Mouse (Mus musculus): ENCODE measurements at regions not wholly inside any gene's neighbourhood (a gene's known extent, or its start where the extent isn't known, plus 50 kb on each side); places are given as distances from the start of the nearest gene placed in this dataset.
A peak's percentile ranks its signal among the peaks of the same experiment; 100 is the strongest.

DNA sequence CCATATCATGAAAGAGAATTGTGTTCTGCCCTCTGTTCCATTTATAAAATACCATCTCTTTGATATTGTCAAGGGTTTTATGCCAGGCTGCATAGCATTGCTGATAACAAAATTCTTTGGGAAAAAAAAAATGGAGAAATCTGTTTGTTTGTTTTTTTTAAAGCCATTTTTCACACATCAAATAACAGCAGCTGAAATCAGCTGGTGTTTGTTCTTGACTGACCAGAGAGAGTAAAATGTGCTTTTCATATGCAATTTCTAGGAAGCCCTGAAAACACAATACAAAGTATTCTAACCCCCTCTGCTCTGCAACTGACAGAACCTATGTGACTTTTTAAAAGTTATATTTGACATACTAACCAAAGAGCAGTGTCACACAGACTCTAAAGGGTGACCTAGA lies 270.0 kb downstream of the Mreg start:
- DNase-seq: no peak

DNA sequence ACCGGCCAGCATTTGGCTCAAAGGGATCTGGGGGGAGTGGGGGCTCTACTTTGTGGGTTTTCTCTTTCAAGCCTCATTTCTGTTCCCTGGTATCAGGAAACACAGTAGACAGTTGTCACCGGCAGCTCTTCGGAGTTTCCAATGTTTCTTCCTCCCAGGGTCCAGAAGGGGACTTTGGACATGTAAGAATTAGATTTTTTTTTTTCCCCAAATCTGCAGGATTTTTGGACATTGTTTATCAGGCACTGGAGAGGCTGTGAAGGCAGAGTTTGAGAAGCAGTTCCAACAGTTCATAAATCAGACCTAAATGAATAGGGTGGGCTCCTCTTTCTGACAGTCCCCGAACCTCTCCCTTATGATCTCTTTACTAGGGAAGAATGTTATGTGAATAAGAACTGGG lies 270.4 kb downstream of the Mreg start:
- DNase-seq: no peak

DNA sequence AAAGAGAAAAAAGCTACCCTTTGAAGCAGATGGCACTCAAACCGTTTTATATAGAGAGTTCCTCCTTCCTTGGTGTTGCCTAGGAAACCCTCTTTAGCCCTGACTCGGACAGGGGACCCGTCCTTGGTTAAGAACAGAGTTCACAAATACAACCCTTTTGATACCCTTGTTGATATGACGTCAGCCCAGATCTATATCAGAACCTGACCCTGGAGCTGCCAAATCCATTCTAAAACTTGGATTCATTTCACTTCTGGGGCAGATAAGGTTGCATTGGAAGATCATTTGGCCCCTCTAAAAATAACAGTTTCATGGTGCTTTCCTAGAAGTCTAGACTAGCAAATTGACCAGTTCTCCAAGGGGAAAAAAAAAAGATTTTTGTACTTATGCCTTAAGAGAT lies 271.2 kb downstream of the Mreg start:
- DNase-seq: no peak

DNA sequence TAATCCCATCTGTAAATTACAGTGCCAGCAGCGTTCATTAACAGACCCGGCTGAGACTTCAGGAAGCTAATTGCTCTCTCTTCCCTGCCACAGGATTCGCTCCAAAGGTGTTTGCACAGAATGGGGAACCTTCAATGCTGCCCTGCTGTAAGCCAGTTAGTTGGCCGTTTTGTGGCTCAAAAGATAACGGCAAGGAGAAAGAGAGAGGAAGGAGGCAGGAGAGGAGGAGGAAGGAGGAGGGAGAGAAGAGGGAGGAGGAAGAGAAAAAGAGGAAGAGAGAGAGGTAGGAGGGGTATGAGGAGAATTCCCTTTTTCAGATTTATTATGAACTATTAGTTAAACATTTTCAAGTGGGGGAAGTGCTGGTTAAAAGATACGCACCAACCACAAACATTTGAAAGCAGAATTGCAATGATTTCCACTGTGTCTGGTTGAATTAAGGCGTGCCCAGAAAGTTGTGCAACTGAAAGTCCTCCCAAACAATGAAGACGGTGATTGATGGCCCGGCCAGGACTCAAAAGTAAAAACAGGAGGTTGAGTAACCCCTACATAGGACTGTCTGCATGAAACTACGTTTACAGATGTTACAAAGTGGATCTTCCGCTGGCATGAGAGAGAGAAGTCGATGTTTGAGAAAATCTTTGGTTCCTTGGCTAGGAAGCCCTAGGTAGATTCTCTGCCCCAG lies 273.6 kb downstream of the Mreg start:
- no peak for DNase-seq

DNA sequence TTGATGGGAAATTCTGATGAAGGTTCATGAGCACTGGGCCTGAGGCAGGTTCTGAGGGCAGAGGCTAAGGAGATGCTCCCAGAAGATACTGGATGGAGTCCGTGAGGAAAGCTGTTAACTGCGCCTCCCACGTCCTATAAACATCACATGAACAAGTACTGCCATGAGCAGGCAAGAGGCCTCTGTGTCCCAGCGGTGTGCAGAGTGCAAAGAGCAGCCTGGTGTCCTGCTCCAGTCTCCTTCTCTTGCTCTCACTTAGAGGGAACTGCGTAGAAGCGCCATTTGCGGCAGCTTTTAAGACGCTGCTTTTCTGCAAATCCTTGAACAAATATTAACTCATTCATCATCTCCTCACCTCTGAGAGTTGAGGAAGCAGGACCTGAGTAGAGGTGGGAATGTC lies 274.2 kb downstream of the Mreg start:
- no peak for DNase-seq

DNA sequence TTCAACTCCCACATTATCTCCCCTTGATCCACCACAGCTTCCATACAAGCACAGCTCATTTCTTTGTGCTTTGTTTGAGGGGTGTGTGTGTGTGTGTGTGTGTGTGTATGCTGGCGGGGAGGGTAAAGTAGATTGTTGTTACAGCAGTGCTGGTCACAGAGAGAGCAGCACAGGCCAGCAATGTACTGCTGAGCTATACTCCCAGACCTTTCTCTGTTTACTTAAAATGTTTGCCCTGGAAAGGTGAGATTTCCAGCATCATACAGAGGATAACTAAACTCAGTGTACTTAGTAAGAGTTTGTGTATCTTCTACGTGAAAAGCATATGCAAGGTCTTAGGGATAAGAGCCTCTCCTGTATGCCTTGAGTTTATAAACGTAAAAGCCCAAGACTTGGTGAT lies 274.9 kb downstream of the Mreg start:
- no peak for DNase-seq

DNA sequence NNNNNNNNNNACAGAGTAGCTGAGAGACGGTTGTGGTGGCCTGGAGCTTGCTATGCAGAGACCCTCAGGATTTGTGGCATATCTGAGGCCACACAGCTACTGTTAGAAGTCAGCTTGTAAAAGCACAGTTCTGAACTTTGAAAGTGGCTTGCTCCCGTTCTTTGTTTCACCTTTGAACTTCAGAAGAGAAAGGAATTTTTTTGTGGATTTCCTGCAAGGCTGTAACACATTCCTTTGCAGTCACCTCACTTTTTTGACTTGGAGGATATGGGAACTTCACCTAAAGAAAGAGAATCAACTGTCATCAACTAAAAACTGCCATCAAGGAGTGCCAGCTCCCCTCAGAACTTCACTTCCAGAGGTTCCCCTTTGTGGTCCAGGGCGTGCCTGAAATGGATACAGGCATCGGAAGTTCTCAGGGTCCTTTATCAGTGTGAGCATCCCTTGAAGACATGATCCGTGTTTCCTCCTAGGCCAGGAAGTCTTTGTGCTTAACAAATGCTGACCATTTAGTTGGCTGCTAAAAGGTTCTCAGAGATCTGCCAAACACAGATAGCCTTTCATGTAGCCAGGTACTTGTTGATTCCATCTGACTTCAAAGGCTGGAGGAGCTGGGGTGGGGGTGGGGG lies 275.5 kb downstream of the Mreg start:
- DNase-seq: no peak

DNA sequence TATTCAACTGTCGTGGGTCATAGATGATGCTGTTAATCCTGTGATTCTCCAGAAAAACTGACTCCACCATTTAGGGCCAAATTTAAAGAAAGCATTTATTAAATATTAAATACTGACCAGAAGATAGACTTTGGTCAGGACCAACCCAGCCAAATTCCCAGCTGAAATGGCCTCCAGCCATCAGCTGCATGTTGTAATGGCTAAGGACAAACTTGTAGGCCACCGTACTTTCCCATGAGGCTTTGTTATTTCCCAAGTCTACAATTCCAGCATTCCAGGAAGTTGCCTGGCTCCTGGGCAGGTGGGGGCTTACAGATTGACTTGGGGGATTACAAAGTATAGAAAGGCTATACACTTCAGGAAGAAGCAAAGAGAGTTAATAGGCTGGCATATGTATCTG lies 272.5 kb upstream of the Fn1 start:
- no peak for DNase-seq

DNA sequence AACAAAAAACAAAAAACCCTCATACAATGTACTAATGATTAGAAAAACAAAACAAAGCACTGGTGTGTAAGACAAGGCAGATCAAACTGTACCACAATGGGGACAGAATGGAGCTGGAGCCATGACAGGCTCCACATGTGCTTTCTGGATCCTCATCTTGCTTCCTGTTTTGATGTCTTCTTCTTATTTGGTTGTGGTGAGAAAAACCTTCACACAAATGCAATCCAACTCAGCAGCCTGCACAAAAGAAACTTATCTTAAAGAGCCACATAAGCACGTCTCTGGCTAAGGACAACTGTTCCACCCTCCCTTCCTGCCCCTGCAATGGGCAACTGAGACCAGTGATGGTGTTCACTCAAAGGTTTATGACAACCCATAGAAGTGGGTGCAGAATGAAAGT lies 271.9 kb upstream of the Fn1 start:
- no peak for DNase-seq

DNA sequence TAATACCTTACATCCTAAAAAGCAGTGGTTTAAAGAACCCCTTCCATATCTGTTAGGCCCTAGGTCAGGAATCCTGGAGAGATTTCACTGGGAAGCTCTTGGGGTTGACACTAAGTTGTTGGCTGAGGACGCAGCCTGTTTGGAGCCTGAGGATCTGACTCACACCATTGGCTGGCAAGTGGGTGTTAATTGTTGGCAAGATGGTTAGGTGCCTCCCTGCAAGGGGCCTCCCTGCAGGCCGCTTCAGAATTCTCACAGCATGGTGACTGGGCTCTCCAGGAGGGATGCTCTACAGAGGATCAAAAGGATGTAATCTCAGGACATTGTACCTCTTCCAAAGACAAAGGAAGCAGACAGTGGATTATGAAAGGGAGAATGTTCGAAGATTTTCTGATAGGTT lies 270.7 kb upstream of the Fn1 start:
- DNase-seq: no peak

DNA sequence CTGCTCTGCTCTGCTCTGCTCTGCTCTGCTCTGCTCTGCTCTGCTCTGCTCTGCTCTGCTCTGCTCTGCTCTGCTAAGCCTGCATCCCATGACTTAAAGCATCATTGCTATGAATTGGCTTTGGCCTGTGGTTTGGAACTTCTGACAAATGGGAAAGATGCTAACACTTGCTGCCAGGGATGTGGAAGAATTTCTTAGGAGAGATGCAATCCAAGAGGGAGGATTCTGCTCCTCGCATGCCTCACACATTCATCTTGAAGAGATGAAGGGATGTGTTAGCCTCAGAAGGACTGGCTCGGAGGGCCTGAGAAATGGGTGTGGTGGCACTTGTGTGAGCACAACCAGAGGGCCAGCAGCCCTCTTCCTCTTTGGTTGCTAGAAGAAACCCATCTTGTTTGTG lies 268.5 kb upstream of the Fn1 start:
- DNase-seq: no peak

DNA sequence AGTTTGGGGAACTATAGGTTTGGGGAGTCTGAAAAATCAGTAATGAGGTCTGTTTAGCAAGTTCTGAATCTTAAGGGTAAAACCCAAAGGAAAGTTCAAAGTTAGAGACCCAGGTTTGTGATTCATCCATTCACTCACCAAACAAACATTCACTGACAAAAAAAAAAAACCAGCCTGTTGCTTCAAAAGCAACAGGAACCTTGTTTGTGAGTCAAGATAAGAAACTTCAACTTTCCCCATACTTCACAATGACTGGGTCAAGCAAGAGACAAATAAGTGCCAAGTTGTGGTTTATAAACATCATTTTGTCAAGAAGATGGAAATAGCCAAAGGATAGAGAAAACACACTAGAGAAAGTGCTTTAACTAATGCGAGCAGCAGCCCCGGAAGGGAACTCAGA lies 266.9 kb upstream of the Fn1 start:
- no peak for DNase-seq

DNA sequence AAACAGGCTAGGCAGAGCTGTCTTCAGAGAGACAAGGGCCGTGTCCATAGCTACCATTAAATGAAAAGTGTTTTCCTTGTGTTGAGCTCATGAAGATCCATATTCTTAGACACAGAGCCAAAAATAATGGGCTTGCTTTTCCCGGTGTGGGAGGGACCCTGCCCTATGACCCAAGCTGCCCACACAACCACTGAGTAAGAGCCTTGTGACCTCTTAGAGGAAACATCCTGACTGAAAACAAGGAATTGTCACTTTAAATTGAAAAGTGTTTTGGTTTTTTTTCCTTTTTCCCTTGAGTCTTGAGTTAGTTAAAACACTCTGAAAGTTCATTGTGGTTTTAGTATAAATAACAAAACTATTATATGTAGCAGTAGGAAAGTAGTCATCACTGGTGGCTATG lies 264.0 kb upstream of the Fn1 start:
- no peak for DNase-seq

DNA sequence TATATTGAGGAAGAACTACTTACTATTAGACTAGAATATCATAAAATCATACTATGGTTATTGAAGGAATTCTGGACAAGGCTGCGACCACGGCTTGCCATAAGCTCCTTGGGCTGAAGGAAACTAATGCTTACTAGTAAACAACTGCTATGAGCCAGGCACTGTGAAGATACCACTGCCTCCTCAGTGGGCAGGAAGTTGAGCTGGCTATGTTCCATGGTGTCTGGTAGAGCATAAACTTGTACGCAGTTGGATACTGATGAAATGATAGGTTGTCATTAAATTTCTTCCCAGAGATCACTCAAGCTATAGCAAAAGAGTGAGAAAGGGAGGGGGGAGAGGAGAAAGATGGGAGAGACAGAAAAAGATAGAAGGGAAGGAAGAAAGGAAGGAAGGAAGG lies 261.4 kb upstream of the Fn1 start:
- no peak for DNase-seq

DNA sequence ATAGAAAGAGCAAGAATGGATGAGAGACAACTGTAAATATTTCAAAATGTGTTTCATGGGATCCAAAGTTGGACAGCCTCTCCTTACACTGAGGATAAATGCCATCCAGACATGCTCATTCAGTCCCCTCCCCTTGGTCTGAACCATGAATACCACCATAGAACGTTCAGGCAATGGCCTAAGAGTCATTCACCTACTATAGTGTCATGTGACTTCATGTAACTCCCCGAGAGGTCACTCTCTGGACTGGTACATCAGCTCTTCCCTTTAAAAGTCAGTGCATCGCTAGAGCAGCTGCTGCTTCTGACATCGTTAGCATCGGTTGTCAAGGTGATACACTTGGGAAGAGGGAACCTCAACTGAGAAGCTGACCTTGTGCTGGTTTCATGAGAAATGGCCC lies 260.2 kb upstream of the Fn1 start:
- DNase-seq: no peak

DNA sequence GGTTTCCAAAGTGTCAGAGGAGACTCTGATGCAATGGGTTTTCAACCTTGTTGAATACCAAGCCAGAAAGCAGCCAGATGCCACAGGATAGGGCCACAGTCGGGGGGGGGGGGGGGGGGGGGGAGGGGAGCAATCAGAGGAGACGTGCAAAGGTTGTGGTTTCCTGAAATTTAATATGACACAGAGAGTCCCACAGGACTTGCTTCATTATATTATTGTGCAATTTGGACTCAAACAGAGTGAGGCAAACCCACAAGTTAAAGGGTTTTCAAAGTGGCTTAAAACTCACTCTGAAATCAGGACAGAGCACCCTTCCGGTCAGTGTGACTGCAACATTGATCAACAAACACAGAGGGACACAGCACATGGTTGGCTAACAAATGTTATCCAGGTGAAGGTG lies 259.4 kb upstream of the Fn1 start:
- DNase-seq: no peak

DNA sequence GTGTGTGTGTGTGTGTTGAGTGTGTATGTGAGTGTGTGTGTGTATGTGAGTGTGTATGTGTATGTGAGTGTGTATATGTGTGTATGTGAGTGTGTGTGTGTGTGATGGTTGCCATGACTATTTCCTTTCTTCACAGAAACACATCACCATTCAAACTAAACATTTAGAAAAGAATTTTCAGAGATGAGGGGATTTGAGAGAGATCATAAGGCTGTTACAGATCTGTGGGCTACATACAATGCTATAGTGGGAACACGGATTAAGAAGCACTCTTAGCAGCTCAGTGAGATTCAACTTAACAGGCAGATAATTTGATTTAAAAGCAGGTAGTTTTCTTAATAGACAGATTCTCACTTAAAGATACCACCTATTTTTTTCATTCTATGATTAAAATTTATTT lies 257.1 kb upstream of the Fn1 start:
- no peak for DNase-seq

DNA sequence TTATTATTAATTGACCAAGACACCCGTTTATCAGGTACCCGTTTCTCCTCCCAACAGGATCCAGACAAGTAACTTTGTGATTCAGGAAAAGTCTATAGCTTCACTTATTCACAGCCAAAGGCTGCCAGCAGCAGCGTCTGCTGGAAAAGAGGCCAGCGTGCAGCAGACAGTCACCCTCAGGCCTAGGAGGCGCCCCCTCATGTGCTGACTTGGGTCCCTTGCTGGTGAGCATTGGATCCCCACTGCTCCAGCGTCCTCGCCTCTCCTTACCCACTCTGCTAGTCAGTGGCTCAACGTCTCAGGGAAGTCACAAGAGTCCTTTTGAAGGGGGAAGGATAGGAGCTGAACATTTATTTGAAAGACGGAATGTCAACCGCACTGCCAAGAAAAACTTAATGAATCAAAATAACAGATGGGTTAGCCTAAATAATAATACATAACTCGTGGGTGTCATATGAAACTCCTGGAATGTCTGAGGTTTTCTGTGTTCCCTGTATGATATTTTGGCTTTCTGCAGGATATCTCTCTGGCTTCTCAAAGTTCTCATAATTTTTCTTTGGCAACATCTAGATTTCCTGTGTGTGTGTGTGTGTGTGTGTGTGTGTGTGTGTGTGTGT lies 256.6 kb upstream of the Fn1 start:
- no peak for DNase-seq

DNA sequence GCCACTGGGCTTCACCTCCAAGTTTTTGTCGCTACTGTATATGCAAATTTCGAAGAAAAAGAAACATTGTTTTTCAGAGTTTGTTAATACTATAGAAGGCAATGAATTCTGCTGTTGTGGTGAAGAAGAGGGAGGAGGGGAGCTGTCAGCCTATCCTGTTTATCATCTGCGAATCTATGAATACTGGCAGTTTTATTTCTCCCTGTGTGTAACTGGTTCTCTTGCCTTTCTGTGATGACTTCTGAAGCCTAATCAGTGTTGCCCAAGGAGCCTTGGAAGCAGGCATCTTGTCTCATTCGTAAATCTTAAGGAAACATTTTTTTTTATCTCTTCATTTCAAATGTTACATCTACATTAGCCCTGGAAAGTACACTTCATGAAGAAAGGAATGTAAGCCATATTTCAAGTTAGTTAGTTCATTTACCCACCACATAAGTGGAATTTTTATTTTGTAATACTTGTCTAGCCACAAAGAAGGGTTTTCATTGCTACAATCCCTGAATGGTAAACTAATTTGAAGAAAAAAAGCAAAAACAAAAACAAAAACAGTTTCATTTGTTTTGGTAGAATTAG lies 251.5 kb upstream of the Fn1 start:
- no peak for DNase-seq

DNA sequence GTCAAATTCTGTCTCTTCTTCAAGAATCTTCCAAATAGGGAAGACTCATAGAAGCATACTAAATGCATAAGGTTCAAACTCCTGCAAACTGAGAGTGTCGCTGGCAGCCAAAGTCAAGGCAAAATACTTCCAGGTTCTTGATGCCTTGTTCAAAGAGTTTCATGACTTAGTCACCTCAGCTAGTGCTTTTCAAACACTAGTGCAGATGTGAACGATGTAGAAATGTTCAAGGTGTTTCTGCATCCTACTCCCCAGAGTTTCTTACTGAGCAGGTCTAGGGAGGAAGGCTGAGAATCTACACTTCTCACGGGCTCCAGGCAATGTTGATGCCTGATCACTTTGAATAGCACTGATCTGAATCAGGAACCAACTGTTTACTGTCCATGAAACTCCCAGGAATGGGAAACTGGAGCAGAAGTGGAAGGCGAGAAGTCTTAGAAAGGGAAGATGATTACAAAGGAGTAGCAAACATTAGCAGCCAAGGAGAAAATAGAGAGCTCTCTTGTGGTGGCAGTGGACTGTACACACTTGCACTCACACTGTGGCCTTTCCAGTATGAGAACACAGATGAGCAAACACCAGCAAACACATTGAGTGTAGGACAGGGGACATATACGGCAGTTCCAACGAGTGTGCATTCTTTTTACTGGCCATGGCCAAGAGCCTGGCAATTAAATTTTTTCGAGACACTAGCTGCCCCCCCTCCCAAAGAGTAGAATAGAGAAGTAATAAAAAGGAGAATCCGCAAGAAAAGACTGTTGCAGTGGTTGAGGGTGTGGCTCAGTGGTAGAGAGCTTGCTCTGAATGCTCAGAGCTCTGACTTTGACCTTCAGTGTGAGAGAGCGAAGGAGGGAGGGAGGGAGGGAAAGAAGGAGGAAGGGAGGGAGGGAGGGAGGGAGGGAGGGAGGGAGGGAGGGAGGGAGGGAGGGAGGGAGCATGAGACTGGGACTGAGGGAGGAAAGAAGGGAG lies 247.4 kb upstream of the Fn1 start:
- no peak for DNase-seq

DNA sequence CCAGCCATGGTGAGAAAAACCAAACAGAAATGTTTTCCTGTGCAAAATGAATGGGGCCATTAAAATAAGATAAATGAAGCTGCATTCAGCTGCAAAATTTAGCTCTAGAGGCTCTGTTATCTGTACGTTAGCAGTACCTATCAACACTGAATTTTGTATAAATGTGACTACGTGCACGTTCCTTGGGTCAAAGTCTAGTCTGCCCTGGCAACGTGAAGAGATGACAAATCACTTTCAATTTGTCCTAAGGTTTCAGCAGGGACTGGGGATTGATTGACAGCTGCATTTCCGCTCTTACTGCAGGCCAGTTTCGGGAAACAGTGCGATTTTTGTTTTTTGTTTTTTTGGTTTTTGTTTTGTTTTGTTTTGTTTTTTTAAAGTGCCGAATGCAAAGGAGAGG lies 246.1 kb upstream of the Fn1 start:
- DNase-seq: no peak

DNA sequence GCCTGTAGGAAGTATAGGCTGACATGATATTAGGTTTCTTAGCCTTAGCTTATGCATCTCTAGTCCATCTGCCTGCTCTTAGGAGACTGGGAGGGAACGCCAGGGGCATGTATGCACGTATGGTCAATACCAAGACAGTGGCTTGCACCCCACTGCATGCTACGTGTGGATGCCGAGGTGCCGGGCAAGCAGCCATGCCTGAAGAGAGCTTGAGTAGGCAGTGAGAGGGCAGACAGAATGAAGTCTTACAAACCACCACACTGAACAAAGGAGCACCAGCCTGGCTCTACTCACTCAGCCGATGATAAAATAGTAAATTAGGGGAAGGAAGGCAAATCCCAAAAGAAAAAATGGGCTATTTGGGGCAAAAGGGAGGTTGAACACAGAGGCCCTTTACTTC lies 245.2 kb upstream of the Fn1 start:
- DNase-seq: peak; percentile 68 to 81

DNA sequence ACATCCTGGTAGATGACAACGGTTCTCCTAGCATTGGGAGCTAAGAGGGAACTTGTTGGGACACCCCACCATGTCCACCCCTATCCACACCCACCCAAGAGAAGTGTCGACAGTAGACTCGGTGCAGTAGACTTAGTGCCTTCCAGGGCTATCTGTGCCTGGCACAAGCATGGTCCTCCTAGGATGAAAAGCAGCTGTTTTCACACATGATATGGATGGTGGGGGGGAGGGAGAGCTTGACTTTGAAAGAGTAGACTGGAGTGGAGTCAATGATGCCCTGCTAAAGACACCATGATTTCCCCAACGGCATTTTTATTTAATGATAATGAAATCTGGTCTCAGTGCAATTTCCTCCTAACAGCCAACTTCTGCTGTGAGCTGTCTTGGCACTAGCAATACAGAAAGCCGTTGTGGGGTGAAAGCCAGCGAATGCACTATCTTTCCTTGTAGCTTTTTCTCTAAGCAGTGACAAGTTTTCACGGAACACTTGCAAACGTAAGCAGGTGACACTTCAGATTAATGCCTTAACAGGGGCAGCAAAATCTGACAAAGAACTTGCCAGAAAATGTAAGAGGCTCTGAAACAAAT lies 244.6 kb upstream of the Fn1 start:
- DNase-seq: peak; percentile 44 to 55

All from cerebellum, postnatal 10 days (tissue).